Mouse (Mus musculus): ENCODE results near the gene Camsap3. TPM values are rescaled to one million over a fixed set of nuclear protein-coding genes. Genes with fewer than 3 reads are reported as not detected.

Gene Camsap3
- polyA plus RNA-seq, 1 experiment from 2014 or later: 11.3 TPM

Other genes starting within 250 kb of the Camsap3 start
- gene A430078G23Rik, start 233.9 kb upstream of the Camsap3 start, polyA plus RNA-seq (2014; fragmentation: Nextera tagmentation; extraction: Ambion mirVana): not detected in 2 replicates
- 9.7 and 10.1 TPM in 2 replicates for gene Arhgef18, start 194.3 kb upstream of the Camsap3 start, polyA plus RNA-seq (2014; fragmentation: Nextera tagmentation; extraction: Ambion mirVana)
- gene Pex11g, start 119.6 kb upstream of the Camsap3 start, polyA plus RNA-seq (2014; fragmentation: Nextera tagmentation; extraction: Ambion mirVana): 1.8 and 2.8 TPM in 2 replicates
- gene Tex45, start 116.4 kb upstream of the Camsap3 start, polyA plus RNA-seq (2014; fragmentation: Nextera tagmentation; extraction: Ambion mirVana): 0.23 TPM in 1 of 2 replicates, not detected in the other
- gene Zfp358, start 94.2 kb upstream of the Camsap3 start, polyA plus RNA-seq (2014; fragmentation: Nextera tagmentation; extraction: Ambion mirVana): 30.2 and 31.3 TPM in 2 replicates
- gene Mcoln1, start 86.8 kb upstream of the Camsap3 start, polyA plus RNA-seq (2014; fragmentation: Nextera tagmentation; extraction: Ambion mirVana): 44.6 and 47.5 TPM in 2 replicates
- 15.6 and 15.8 TPM in 2 replicates for gene Pnpla6, start 71.9 kb upstream of the Camsap3 start, polyA plus RNA-seq (2014; fragmentation: Nextera tagmentation; extraction: Ambion mirVana)
- gene C330021F23Rik, start 19.3 kb upstream of the Camsap3 start, polyA plus RNA-seq (2014; fragmentation: Nextera tagmentation; extraction: Ambion mirVana): 6.3 and 8.1 TPM in 2 replicates
- gene Xab2, start 34.0 kb downstream of the Camsap3 start, polyA plus RNA-seq (2014; fragmentation: Nextera tagmentation; extraction: Ambion mirVana): 58.6 and 63.8 TPM in 2 replicates
- gene Pet100, start 34.3 kb downstream of the Camsap3 start, polyA plus RNA-seq (2014; fragmentation: Nextera tagmentation; extraction: Ambion mirVana): 96.9 and 113 TPM in 2 replicates
- 0.23 TPM in 1 of 2 replicates, not detected in the other for gene Pcp2, start 38.3 kb downstream of the Camsap3 start, polyA plus RNA-seq (2014; fragmentation: Nextera tagmentation; extraction: Ambion mirVana)
- 16.7 and 18.1 TPM in 2 replicates for gene Stxbp2, start 43.7 kb downstream of the Camsap3 start, polyA plus RNA-seq (2014; fragmentation: Nextera tagmentation; extraction: Ambion mirVana)
- gene Retn, start 68.5 kb downstream of the Camsap3 start, polyA plus RNA-seq (2014; fragmentation: Nextera tagmentation; extraction: Ambion mirVana): 0.15 TPM in 1 of 2 replicates, not detected in the other
- 0.20 and 0.28 TPM in 2 replicates for gene Mcemp1, start 78.5 kb downstream of the Camsap3 start, polyA plus RNA-seq (2014; fragmentation: Nextera tagmentation; extraction: Ambion mirVana)
- 5.4 and 6.8 TPM in 2 replicates for gene Fcor, start 85.1 kb downstream of the Camsap3 start, polyA plus RNA-seq (2014; fragmentation: Nextera tagmentation; extraction: Ambion mirVana)
- gene Trappc5, start 89.0 kb downstream of the Camsap3 start, polyA plus RNA-seq (2014; fragmentation: Nextera tagmentation; extraction: Ambion mirVana): 41.0 and 43.3 TPM in 2 replicates
- gene Fcer2a, start 106.9 kb downstream of the Camsap3 start, polyA plus RNA-seq (2014; fragmentation: Nextera tagmentation; extraction: Ambion mirVana): 0.11 and 0.27 TPM in 2 replicates
- not detected in 2 replicates for gene Clec4g, start 133.4 kb downstream of the Camsap3 start, polyA plus RNA-seq (2014; fragmentation: Nextera tagmentation; extraction: Ambion mirVana)
- gene Cd209a, start 161.7 kb downstream of the Camsap3 start, polyA plus RNA-seq (2014; fragmentation: Nextera tagmentation; extraction: Ambion mirVana): not detected in 2 replicates